Mouse (Mus musculus) neural tube, embryonic 10.5 days (tissue): Measurements from ENCODE around the gene Tubb2a.
"Not testable (repeated sequence)": the region's sequence is repeated elsewhere in the genome, so short reads cannot be mapped to it uniquely, and the experiment has no call there.

Source experiments
- DNase-seq: peaks from one replicate; pipeline ENCODE4 v3.0.0-alpha.2; 2017; ENCODE audit warnings: low spot score; ENCODE audit errors: extremely low spot score

Gene Tubb2a

DNA sequence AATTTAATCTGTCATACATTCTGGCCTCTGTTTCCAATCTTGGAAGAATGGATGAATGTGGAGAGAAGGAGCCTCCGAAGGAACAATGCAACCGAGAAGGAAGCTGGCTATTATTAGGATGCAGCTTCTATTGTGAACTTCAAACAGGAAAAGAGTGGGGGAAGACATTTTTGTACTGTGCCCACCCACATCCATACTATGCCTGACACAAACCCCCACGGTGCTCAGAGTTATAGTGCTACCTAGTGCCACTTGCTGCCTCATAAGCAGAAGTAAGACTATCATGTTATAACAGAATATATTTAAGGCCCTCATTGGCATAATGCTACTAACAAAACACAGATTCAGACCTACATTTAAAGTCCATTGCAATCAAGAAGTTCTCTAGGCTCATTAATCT, 11.6 kb upstream of the Tubb2a start:
- no peak for DNase-seq

DNA sequence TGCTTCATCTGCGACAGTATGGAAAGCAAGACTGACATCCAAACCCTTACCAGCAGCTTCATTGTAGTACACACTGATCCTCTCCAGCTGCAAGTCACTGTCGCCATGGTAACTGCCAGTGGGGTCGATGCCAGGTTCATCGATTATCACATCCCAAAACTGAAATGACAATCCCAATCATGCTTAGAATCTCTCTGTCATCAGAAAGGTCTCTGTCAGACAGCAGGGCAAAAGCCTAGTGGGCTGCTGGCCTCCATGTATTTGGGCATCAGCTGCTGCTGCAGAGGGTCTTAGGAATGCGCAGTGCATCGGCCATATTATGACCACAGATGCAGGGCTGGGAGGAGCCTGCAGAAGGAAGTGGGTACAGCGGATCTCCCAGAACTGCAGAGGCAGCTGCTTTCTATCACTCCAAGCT, 11.1 kb upstream of the Tubb2a start:
- peak; percentile 34 for DNase-seq

DNA sequence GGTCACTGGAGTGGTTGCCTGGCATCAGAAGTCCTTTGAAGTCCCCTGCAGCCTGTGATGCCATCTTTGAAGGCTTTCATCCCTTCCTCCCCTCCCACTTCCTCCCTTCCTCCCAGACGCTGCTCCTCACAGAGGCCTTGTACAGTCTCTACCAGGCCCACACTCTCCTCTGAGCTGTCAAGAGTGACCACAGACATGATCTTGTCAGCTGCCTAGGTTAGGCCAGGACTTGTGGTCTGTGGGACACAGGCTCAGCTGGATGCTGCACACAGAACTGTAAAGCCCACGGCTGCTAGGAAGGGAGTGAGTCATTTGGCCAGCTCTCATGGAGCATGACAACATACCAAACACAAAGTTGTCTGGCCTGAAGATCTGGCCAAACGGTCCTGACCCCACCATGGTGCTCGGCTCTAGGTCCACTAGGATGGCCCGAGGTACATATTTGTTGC, 10.4 kb upstream of the Tubb2a start:
- not testable (repeated sequence) for DNase-seq

DNA sequence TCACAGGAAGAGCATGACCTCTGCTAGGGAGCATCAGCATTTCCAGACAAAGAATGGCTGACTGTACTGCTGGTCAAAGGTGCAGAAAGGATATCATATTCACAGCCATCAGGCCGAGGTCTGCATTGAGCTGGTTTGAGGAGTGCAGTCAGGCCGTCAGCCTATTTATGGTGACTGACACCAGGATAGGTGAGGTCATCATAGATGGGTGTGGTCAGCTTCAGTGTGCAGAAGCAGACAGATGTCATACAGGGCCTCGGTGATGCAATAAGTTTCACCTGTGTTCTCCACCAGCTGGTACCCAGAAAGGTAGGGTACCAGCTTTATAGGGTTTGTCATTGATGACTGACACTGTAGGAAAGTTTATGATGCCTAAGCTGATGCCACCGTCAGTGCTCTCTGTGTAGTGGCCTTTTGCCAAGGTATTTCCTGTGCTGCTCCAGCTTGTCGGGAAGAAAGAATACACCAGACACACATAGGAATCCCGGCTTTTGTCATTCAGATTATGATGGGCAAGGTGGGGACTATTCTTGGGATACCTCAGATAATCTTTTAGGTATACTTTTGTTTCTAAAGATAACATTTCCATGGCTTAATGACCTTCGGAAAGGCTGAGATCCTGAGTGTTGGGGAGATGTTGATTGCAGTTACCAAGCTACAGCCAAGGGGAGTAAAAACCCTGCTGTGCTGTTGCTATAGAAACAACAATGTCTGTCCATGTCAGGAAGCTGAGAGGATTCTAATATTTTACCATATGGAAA, 9.4 kb upstream of the Tubb2a start:
- no peak for DNase-seq

DNA sequence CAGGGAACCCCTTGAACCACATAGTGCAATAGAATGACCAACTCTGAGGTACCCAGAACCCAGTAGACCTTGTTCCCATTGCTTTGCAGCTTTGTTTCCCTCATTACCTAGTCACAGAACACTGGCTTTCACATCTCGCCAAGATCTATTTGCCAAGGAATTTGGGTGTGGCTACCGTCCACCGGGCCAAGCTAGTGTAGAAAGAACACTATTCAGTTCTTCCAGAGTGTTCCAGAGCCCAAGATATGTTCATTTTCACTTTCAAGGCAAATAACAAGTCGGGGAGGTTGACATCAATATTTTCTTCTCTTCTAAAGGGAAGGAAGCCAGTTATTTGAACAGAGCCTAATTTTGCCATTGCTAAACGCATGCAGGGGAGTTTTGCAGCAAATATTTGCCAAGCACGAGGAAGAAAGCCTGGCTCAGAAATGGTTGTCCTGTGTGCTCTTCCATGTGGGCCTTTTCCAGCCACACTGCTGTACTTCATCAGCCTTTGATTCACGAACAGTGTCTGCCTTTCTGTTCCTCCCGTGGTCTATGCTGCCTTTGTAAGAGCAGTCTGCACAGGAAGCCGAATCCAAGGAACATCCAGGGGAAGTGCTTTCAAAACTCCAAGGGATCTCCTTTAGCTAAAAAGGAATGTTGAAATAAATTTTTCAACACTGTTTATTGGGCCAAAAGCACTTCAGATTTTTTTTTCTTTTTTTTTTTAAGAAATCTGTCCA, 6.4 kb upstream of the Tubb2a start:
- DNase-seq, result no peak

- DNase-seq, result no peak
Measured at GRCm38 (mm10) chr13:34081926-34082325, 4.1 kb upstream of the Tubb2a start.

DNA sequence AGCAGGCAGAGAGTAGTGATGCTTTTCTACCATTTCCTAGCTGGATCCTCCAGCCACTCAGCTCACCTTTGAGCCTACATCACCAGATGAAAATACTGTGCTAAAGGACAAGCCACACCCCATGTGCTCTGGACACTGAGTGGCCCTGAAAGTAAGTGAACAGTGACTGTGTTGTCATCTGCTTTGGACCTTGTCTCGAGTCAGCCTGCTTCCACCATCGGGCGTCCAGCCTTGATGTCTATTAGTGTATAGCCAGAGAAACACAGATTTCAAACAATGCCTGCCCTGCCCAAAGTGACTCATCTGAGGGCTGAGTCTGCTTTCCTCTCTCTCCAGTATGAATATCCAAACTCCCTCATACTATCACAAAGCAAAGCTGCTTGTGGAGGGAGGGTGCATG, 2.0 kb upstream of the Tubb2a start:
- DNase-seq, result no peak

GRCm38 (mm10) chr13:34078500-34079280, 883 bp upstream of the Tubb2a start:
- DNase-seq, result no peak

DNA sequence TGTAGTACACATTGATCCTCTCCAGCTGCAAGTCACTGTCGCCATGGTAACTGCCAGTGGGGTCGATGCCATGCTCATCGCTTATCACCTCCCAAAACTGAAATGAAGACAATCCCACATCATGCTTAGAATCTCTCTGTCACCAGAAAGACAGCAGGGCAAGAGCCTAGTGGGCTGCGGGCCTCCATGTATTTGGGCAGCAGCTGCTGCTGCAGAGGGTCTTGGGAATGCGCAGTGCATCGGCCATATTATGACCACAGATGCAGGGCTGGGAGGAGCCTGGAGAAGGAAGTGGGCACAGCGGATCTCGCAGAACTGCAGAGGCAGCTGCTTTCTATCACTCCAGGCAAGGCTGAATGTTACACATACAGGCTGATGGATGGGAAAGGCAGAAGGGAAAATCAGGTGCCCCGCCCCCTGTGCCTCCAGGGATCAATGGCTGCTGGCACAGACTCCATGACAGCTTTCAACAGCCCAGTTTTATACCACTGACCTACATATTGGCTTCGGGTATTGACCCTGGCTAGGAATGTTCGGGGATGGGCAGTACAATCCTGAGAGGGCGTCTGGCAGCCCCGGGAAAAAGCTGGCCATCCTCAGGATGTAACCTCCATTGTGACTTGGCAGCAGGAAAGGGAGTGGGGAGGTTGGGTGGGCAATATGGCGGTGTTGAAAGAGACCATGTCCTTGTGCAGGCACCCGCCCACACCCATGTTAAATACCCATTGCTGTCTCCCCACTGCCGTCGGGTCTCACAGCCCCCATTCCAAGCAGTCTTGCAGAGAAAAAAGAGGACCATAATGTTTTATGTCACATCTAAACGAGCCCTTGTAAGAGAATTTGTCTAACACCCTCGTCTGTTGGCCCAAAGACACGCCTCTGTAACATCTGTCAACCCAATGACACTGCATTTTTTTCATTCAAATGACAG, 981 bp downstream of the Tubb2a start:
- peak; percentile 48 for DNase-seq

DNA sequence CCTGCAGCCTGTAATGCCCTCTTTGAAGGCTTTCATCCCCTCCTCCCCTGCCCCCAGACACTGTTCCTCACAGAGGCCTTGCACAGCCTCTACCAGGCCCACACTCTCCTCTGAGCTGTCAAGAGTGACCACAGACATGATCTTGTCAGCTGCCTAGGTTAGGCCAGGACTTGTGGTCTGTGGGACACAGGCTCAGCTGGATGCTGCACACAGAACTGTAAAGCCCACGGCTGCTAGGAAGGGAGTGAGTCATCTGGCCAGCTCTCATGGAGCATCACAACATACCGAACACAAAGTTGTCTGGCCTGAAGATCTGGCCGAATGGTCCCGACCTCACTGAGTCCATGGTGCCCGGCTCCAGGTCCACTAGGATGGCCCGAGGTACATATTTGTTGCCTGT, 1.9 kb downstream of the Tubb2a start:
- DNase-seq, result not testable (repeated sequence)

DNA sequence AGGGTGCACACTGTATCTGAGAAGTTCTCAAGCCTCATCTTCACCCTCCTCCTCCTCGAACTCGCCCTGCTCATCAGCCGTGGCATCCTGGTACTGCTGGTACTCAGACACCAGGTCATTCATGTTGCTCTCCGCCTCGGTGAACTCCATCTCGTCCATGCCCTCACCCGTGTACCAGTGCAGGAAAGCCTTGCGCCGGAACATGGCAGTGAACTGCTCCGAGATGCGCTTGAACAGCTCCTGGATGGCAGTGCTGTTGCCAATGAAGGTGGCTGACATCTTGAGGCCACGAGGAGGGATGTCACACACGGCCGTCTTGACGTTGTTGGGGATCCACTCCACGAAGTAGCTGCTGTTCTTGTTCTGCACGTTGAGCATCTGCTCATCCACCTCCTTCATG, 3.4 kb downstream of the Tubb2a start:
- DNase-seq, result not testable (repeated sequence)

DNA sequence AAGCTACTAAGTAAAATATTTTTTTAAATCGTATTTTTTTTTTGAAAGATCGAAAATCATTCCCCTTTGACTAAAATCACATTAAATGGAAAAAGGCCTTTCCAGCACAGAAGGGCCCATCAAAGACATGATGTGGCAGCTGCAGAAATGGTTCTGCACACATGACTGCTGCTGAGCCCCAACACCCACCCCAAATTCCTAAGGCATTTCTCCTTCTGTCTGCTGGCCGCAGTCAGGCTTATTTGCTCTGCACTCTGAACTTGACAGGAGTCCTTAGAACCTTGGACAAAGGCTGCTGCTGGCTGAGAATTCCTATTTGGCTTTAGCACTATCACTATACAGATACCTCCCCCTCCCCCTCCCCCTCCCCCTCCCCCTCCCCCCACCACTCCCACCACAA, 5.0 kb downstream of the Tubb2a start:
- no peak for DNase-seq

DNA sequence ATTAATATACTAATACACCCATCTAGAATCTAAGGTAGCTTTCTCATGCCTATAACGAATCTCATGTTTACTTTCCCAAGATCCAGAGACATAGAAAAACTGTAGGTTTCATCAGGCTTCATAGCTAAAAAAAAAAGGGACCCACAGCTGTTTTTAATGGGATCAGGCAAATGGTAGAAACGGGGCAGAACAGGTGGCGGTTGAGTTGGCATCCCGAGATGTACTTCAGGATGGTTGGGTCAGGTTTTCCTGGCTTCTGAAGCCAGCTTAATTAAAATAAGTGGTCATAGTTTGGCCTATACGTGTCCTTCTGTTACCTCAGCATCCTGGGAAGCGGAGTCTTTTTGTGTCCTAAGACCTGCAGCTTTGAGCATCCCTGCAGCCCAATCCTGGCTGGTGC, 6.0 kb downstream of the Tubb2a start:
- DNase-seq, result no peak

DNA sequence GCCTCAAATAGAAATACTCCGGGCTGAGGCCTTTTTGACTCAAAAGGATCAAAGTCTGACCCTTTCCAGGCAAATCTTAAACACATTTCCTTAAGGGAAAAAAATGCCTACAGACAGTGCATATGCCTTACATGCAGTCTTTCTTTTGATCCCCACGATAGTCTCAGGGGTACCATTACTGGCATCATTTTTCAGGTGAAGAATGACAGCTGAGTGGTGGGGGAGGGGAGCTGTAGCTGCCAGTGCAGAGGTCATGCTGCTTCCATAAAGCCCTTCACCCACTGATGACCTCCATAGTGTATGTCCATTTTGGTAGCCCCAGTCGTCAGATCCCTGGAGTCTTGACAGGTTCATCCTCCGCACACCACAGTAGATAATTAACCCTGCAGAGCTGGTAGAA, 7.5 kb downstream of the Tubb2a start:
- DNase-seq, result peak; percentile 49

DNA sequence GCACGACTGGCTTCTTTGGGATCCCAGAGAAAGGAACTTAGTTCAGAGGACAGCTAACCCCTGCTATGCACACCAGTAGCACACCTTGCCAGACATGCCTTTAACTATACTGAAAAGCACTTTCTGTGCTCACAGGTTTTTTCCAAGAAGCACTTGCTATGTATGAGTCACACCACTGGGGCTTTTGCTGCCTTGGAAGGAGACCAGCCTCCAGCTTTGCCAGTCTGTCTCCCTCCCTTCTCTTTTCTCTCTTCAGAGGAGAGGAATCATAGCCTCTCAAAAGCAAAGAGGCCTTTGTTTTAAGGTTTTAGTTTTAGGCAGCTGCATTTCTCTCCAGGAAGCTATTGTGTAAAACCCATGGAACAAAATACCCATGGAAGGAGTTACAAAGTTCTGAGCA, 11.5 kb downstream of the Tubb2a start:
- no peak for DNase-seq

GRCm38 (mm10) chr13:34062466-34062865, 15.3 kb downstream of the Tubb2a start:
- DNase-seq, result no peak

DNA sequence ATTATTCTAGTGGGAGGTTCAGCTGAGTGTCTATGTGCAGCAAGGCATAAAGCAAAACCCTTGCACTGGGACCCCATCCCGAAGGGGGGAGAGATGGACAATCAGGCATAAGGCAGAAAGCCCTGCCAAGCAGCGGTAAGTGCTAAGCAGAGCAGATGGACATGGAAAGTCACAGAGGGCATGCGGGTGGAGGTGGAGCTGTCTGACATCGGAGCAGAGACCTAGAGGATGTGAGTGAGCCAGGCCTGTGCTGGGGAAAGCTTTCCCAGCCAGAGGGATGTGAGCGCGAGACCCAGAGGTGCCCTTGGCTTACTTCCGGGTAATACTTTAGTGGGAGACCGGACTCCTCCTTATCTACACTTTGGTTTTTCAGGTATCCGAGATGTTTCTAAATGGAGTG, 17.7 kb downstream of the Tubb2a start:
- no peak for DNase-seq

- DNase-seq, result no peak
Measured at GRCm38 (mm10) chr13:34057252-34057651, 20.6 kb downstream of the Tubb2a start.

GRCm38 (mm10) chr13:34054983-34055382, 22.8 kb downstream of the Tubb2a start:
- DNase-seq, result no peak

DNA sequence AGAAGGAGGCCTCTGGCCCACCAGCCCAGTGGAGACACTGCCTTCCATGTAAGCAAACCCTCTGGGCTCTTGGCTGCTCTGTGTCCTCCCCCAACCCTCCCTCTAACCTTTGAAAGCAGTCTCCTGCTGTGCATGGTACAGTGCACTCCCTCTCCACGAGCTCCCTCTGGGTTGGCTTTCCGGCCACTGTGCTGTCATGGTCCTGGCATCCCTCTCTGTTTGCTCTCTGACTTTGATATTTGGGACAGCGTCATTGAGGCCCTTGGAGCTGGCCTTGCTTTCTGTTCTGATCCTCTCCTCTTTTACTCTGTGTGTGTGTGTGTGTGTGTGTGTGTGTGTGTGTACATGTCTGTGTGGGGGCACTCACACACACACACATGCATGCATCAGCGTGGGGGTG, 23.4 kb downstream of the Tubb2a start:
- no peak for DNase-seq

- no peak for DNase-seq
Measured at GRCm38 (mm10) chr13:34053673-34054282, 24.0 kb downstream of the Tubb2a start.
